Comparison of ENCODE assay signal across 25 mouse cellular contexts in genomic region chr9:102304796-102305195, GRCm38 (mm10). TPM values are rescaled to one million over a fixed set of nuclear protein-coding genes. Genes with fewer than 3 reads are reported as not detected.
A peak's percentile ranks its signal among the peaks of the same experiment; 100 is the strongest.
DNase-seq lines count a peak whose midpoint lies in the region; TF ChIP-seq lines count a peak whose summit lies in the region.
"Had no signal": no experiment of that assay in that cellular context is flagged by ENCODE, and none has a peak within 500 bp of the region (broad histone marks: within the 10 kb centered on the region; RNA-seq: fewer than 3 reads in every experiment).

No protein-coding gene starts in this region.

- no peak for TF ChIP-seq CTCF in left cerebral cortex, adult 2 months (IDR thresholded peaks at IDR 0.05)

- intact Hi-C loops in left cerebral cortex, adult 2 months (cut with DNase I), result no loop called here
- intact Hi-C loops in left cerebral cortex, postnatal 36 days (cut with DNase I), result no loop called here

- no peak overlapping the region for H3K4me3 ChIP-seq in left cerebral cortex, adult 2 months
- H3K4me3 ChIP-seq: embryonic facial prominence, embryonic 10.5 days; embryonic facial prominence, embryonic 13.5 days; erythroblast, embryonic 14.5 days; forebrain, embryonic 12.5 days; forebrain, embryonic 15.5 days; gastrocnemius, adult 2 months; hindbrain, embryonic 12.5 days; hindbrain, embryonic 15.5 days had no signal

- 0 out of 2 replicates have a peak overlapping the region, but pooled peaks have one; percentile 0 for H3K27ac ChIP-seq in left cerebral cortex, adult 2 months
- H3K27ac ChIP-seq: embryonic facial prominence, embryonic 10.5 days; embryonic facial prominence, embryonic 13.5 days; forebrain, embryonic 12.5 days; forebrain, embryonic 15.5 days; hindbrain, embryonic 15.5 days had no signal

- peak; percentile 32 for DNase-seq in layer of hippocampus, adult 11-12 months (ENCODE audit: low spot score)
- DNase-seq in layer of hippocampus, adult 8-10 months (ENCODE audit: low spot score in 2 of 2), result no peak
- DNase-seq in left cerebral cortex, adult 2 months (ENCODE audit: extremely low spot score in 1 of 2, low spot score in 2 of 2), result no peak
- DNase-seq in left cerebral cortex, postnatal 36 days (ENCODE audit: low spot score in 2 of 2), result no peak
- peak; percentile 88 for DNase-seq in brain, adult 2 months (ENCODE audit: low read depth, low spot score)
- DNase-seq in telencephalon, adult 2 months (ENCODE audit: low read depth, low spot score), result peak; percentile 64
- DNase-seq in lung, postnatal 14 days, result no peak
- DNase-seq: adrenal gland, postnatal 10 days; adrenal gland, postnatal 36 days; B cell, adult 2 months; cerebellum, adult 11 months; cerebellum, adult 8-10 months; cerebellum, postnatal 36 days; embryo, embryonic 11 days; gastrocnemius, adult 2 months; gastrocnemius, postnatal 14 days had no signal

RNA-seq across cellular contexts. Expression of gene Ephb1, which starts 49.7 kb away (rescaled TPM):
- 10 to 100 TPM; 24.9 to 28.9 (median 26.9) TPM for total RNA-seq in layer of hippocampus, adult 8-10 months (2022)
- total RNA-seq in left cerebral cortex, adult 2 months (2021), result 10 to 100 TPM; 23.4 to 26.7 TPM
- total RNA-seq in left cerebral cortex, postnatal 36 days (2021), result 10 to 100 TPM; 29.6 to 32.5 TPM
- total RNA-seq: CH12.LX; hematopoietic stem cell, adult 5-6 weeks had no signal

Comparison
In these comparisons a context has a peak if more than half of its experiments do, and no peak if none do; other contexts are left out.
1. DNase-seq: peak in layer of hippocampus, adult 11-12 months (single experiment), brain, adult 2 months (single experiment) and telencephalon, adult 2 months (single experiment); none in layer of hippocampus, adult 8-10 months (0 of 2), left cerebral cortex, adult 2 months (0 of 2), left cerebral cortex, postnatal 36 days (0 of 2) and lung, postnatal 14 days (single experiment).